In genomic region chr16:42305934-42306701, GRCm38 (mm10) we compare ENCODE assay signal across 9 mouse cellular contexts. TPM values are rescaled to one million over a fixed set of nuclear protein-coding genes. Genes with fewer than 3 reads are reported as not detected.
DNase-seq lines count a peak whose midpoint lies in the region; ATAC-seq and TF ChIP-seq lines count a peak whose summit lies in the region.
"Had no signal": no experiment of that assay in that cellular context is flagged by ENCODE, and none has a peak within 500 bp of the region (broad histone marks: within the 10 kb centered on the region; RNA-seq: fewer than 3 reads in every experiment).

No protein-coding gene starts in this region.

- H3K9me3 ChIP-seq in heart, embryonic 15.5 days (replicated peaks): no peaks in the 10 kb centered on the region
- H3K9me3 ChIP-seq in liver, embryonic 12.5 days (replicated peaks): no peaks in the 10 kb centered on the region

- no peak for TF ChIP-seq POLR2A in olfactory bulb, adult 2 months (IDR thresholded peaks at IDR 0.05; ENCODE audit: insufficient read depth, low read depth, low read length)

- no peaks in the 10 kb centered on the region for H3K36me3 ChIP-seq in heart, embryonic 15.5 days
- H3K36me3 ChIP-seq in liver, embryonic 12.5 days: no peaks in the 10 kb centered on the region

- peak; percentile 30 for DNase-seq in kidney, postnatal 10 days
- DNase-seq in kidney, adult 11 months: no peak
- peak; percentile 86 for DNase-seq in embryo, embryonic 10 days (ENCODE audit: low spot score)
- DNase-seq in spleen, postnatal 36 days (ENCODE audit: low spot score in 2 of 2): no peak

- TF ChIP-seq CTCF in olfactory bulb, adult 2 months (IDR thresholded peaks at IDR 0.05; ENCODE audit: insufficient read depth, low read depth, low read length): no peak

- H3K27ac ChIP-seq in heart, embryonic 15.5 days: peak overlapping the region; percentile 72
- no peak overlapping the region for H3K27ac ChIP-seq in liver, embryonic 12.5 days
- no peak overlapping the region for H3K27ac ChIP-seq in olfactory bulb, adult 2 months (ENCODE audit: insufficient read depth, low read depth, low read length)

- peaks cover 22% of the 10 kb centered on the region for H3K4me1 ChIP-seq in heart, embryonic 15.5 days (replicated peaks)
- no peaks in the 10 kb centered on the region for H3K4me1 ChIP-seq in liver, embryonic 12.5 days
- peaks cover 10% of the 10 kb centered on the region for H3K4me1 ChIP-seq in olfactory bulb, adult 2 months (ENCODE audit: control insufficient read depth, insufficient read depth, low read length)

- peak; percentile 84 for ATAC-seq in heart, embryonic 15.5 days (replicated peaks; ENCODE audit: insufficient number of reproducible peaks, insufficient read depth, low FRiP score, low read depth)
- no peak for ATAC-seq in liver, embryonic 12.5 days
- ATAC-seq in inflammation-experienced regulatory T-cells, adult 6 months: no peak

- WGBS in heart, embryonic 15.5 days: 3% methylated on average over 14 of the region's 14 CpGs
- WGBS in liver, embryonic 12.5 days (ENCODE audit: insufficient replicate concordance): 5% methylated on average over 14 of the region's 14 CpGs
- WGBS in olfactory bulb, adult 2 months: 8% methylated on average over 14 of the region's 14 CpGs

- H3K4me2 ChIP-seq in heart, embryonic 15.5 days: peak overlapping the region; percentile 61
- H3K4me2 ChIP-seq in liver, embryonic 12.5 days: peak overlapping the region; percentile 41

- H3K4me3 ChIP-seq in heart, embryonic 15.5 days: peak overlapping the region; percentile 44
- no peak overlapping the region for H3K4me3 ChIP-seq in liver, embryonic 12.5 days
- peak overlapping the region; percentile 45 for H3K4me3 ChIP-seq in olfactory bulb, adult 2 months (ENCODE audit: insufficient read depth, low read depth, low read length)
- H3K4me3 ChIP-seq: myocyte had no signal

- H3K9ac ChIP-seq in heart, embryonic 15.5 days: no peak overlapping the region
- no peak overlapping the region for H3K9ac ChIP-seq in liver, embryonic 12.5 days

- H3K27me3 ChIP-seq in heart, embryonic 15.5 days: no peaks in the 10 kb centered on the region
- H3K27me3 ChIP-seq in liver, embryonic 12.5 days (replicated peaks): no peaks in the 10 kb centered on the region

RNA-seq across cellular contexts. Expression of gene Gap43, which starts 34.3 kb away (rescaled TPM):
- 14.0 and 32.0 TPM in 2 replicates for polyA plus RNA-seq in heart, embryonic 15.5 days (2015; fragmentation: Nextera tagmentation; extraction: Ambion mirVana)
- 7.2 and 8.9 TPM in 2 replicates for polyA plus RNA-seq in liver, embryonic 12.5 days (2016; fragmentation: Nextera tagmentation; extraction: Ambion mirVana)
- polyA plus RNA-seq in olfactory bulb, adult 2 months (2012; ENCODE audit: insufficient read depth, insufficient read length, low replicate concordance, missing spikeins): not detected in 2 replicates
- polyA plus RNA-seq in inflammation-experienced regulatory T-cells, adult 6 months (2017; shearing (Covaris generic)): not detected

Comparison
In these comparisons a context has a peak if more than half of its experiments do, and no peak if none do; other contexts are left out.
1. DNase-seq: peak in kidney, postnatal 10 days (single experiment) and embryo, embryonic 10 days (single experiment); none in kidney, adult 11 months (single experiment) and spleen, postnatal 36 days (0 of 2).